Comparison of ENCODE assay signal across 7 mouse cellular contexts in the genomic region with DNA sequence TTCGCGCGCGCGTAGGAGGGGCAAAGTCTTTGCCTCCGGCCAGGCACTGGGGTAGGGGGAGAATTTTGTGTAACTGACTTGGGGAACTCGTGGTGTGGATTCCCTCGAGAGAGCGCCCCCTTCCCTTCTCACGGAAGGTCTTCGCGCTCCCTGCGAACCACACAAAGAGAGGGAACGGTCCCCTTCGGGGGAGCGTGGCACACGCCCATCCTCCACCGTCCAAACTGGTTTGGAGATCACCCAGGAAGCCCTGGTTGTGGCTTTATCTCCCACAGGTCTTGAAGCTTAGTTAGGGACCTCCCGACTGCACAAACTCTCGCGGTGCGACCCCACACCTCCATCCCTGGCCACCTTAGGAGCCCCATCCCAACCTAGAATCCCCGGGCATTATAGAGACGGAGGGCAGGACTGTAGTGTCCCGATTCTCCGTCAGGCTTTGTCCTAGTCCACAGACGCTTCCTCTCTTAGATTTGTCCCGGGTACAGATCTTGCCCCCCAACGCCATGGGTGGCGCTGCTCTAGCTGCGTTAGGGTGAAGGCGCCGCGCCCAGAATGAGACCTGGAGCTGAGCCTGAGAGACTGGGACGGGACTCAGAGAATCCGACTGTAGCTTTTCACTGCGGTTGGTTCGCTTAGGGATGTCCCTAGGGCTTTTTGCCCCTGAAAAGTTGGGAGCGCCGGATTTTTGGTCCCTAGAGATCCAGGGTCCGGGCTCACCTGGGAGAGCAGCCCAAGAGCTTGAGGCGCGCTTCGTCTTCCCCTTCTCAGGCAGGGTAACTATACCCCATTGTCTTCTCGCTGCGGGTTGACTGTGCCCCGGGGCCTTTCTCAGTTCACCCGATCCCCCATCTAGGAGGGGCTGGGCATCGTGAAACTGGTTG. TPM values are rescaled to one million over a fixed set of nuclear protein-coding genes. Genes with fewer than 3 reads are reported as not detected.
DNase-seq lines count a peak whose midpoint lies in the region; ATAC-seq and TF ChIP-seq lines count a peak whose summit lies in the region.

No protein-coding gene starts in this region.

- H3K9ac ChIP-seq in ES-E14 (ENCODE audit: insufficient read depth, low read depth, low read length, poor library complexity, severe bottlenecking), result peak overlapping the region; percentile 58
- peak overlapping the region; percentile 95 for H3K9ac ChIP-seq in forebrain, embryonic 13.5 days
- peak overlapping the region; percentile 94 for H3K9ac ChIP-seq in hindbrain, embryonic 16.5 days (ENCODE audit: low read depth, low read length)
- peak overlapping the region; percentile 99 for H3K9ac ChIP-seq in liver, embryonic 14.5 days (replicated peaks)
- H3K9ac ChIP-seq in neural tube, embryonic 11.5 days (ENCODE audit: low read length), result peak overlapping the region; percentile 98

- peaks cover 2 to 11% of the 10 kb centered on the region in 2 experiments; a peak in 3 of 4 replicates for H3K4me1 ChIP-seq in ES-E14 (ENCODE audit: control insufficient read depth in 2 of 2, insufficient read depth in 2 of 2, low read length in 2 of 2, poor library complexity in 1 of 2)
- peaks cover 22% of the 10 kb centered on the region for H3K4me1 ChIP-seq in forebrain, embryonic 13.5 days
- H3K4me1 ChIP-seq in hindbrain, embryonic 16.5 days (ENCODE audit: control insufficient read depth, insufficient read depth, low read depth, low read length), result peaks cover 10% of the 10 kb centered on the region
- H3K4me1 ChIP-seq in liver, embryonic 14.5 days (replicated peaks; ENCODE audit: control insufficient read depth in 2 of 2, insufficient read depth in 2 of 2, low read length in 1 of 2), result peaks cover 18 to 22% of the 10 kb centered on the region in 2 experiments
- H3K4me1 ChIP-seq in neural tube, embryonic 11.5 days (ENCODE audit: control insufficient read depth, insufficient read depth, low read length), result peaks cover 4% of the 10 kb centered on the region; the same call in 1 of the 2 replicates

- H3K9me3 ChIP-seq in ES-E14 (ENCODE audit: control insufficient read depth, insufficient read depth, low read depth, low read length), result no peaks in the 10 kb centered on the region
- no peaks in the 10 kb centered on the region for H3K9me3 ChIP-seq in forebrain, embryonic 13.5 days (replicated peaks)
- H3K9me3 ChIP-seq in hindbrain, embryonic 16.5 days (ENCODE audit: control insufficient read depth, low read length), result no peaks in the 10 kb centered on the region
- H3K9me3 ChIP-seq in liver, embryonic 14.5 days (ENCODE audit: control insufficient read depth, low read length), result no peaks in the 10 kb centered on the region
- no peaks in the 10 kb centered on the region for H3K9me3 ChIP-seq in neural tube, embryonic 11.5 days (ENCODE audit: control insufficient read depth, low read length)

- peaks cover 6% of the 10 kb centered on the region for H3K27me3 ChIP-seq in forebrain, embryonic 13.5 days
- no peaks in the 10 kb centered on the region for H3K27me3 ChIP-seq in hindbrain, embryonic 16.5 days (replicated peaks; ENCODE audit: control insufficient read depth, insufficient read depth, low read length)
- H3K27me3 ChIP-seq in liver, embryonic 14.5 days (ENCODE audit: control insufficient read depth, insufficient read depth, low read length), result no peaks in the 10 kb centered on the region
- no peaks in the 10 kb centered on the region for H3K27me3 ChIP-seq in neural tube, embryonic 11.5 days (ENCODE audit: control insufficient read depth, insufficient read depth, low read length)

- H3K4me3 ChIP-seq in ES-E14 (ENCODE audit: insufficient read depth in 1 of 2, low read depth in 1 of 2, low read length in 2 of 2, poor library complexity in 1 of 2, severe bottlenecking in 1 of 2), result peak overlapping the region; percentile 68 to 89
- peak overlapping the region; percentile 86 for H3K4me3 ChIP-seq in forebrain, embryonic 13.5 days
- H3K4me3 ChIP-seq in hindbrain, embryonic 16.5 days (ENCODE audit: low read length), result peak overlapping the region; percentile 75
- peak overlapping the region; percentile 71 to 97 for H3K4me3 ChIP-seq in liver, embryonic 14.5 days (ENCODE audit: insufficient read depth in 1 of 2, low read depth in 2 of 2, low read length in 2 of 2)
- H3K4me3 ChIP-seq in neural tube, embryonic 11.5 days (ENCODE audit: low read depth, low read length), result peak overlapping the region; percentile 88

- no peak overlapping the region for H3K27ac ChIP-seq in ES-E14 (ENCODE audit: insufficient read depth, low read depth, low read length, poor library complexity, severe bottlenecking)
- H3K27ac ChIP-seq in forebrain, embryonic 13.5 days, result peak overlapping the region; percentile 97
- peak overlapping the region; percentile 87 for H3K27ac ChIP-seq in hindbrain, embryonic 16.5 days (ENCODE audit: low read depth, low read length)
- H3K27ac ChIP-seq in liver, embryonic 14.5 days, result peak overlapping the region; percentile 87
- peak overlapping the region; percentile 99 for H3K27ac ChIP-seq in neural tube, embryonic 11.5 days (ENCODE audit: low read depth, low read length)

- H3K36me3 ChIP-seq in ES-E14 (ENCODE audit: control insufficient read depth, insufficient read depth, low read length, poor library complexity, severe bottlenecking), result no peaks in the 10 kb centered on the region
- H3K36me3 ChIP-seq in forebrain, embryonic 13.5 days (ENCODE audit: poor library complexity, severe bottlenecking), result peaks cover 29% of the 10 kb centered on the region
- H3K36me3 ChIP-seq in hindbrain, embryonic 16.5 days (ENCODE audit: control insufficient read depth, insufficient read depth, low read length), result peaks cover 7% of the 10 kb centered on the region
- H3K36me3 ChIP-seq in liver, embryonic 14.5 days (replicated peaks; ENCODE audit: control insufficient read depth, insufficient read depth, low read depth), result peaks cover 48% of the 10 kb centered on the region
- H3K36me3 ChIP-seq in neural tube, embryonic 11.5 days (ENCODE audit: control insufficient read depth, insufficient read depth, low read length), result peaks cover 6% of the 10 kb centered on the region

- peak; percentile 51 for ATAC-seq in forebrain, embryonic 13.5 days
- ATAC-seq in hindbrain, embryonic 16.5 days, result peak; percentile 19
- ATAC-seq in liver, embryonic 14.5 days (ENCODE audit: insufficient read depth), result peak; percentile 29
- ATAC-seq in neural tube, embryonic 11.5 days (ENCODE audit: insufficient read depth, low FRiP score, low TSS enrichment), result peak; percentile 20

- H3K4me2 ChIP-seq in forebrain, embryonic 13.5 days, result peak overlapping the region; percentile 80
- H3K4me2 ChIP-seq in hindbrain, embryonic 16.5 days (ENCODE audit: low read length), result peak overlapping the region; percentile 93
- peak overlapping the region; percentile 92 for H3K4me2 ChIP-seq in liver, embryonic 14.5 days (ENCODE audit: low read depth)
- H3K4me2 ChIP-seq in neural tube, embryonic 11.5 days (ENCODE audit: low read depth), result peak overlapping the region; percentile 85

- TF ChIP-seq CTCF in liver, embryonic 14.5 days (IDR thresholded peaks at IDR 0.05; ENCODE audit: low read depth), result peak; percentile 69

- 0 out of 2 replicates have a peak, but pooled peaks have one; percentile 0 for TF ChIP-seq EP300 in liver, embryonic 14.5 days (IDR thresholded peaks at IDR 0.05; ENCODE audit: low read depth)

- peak; percentile 37 for DNase-seq in ES-E14 (ENCODE audit: low read depth, low spot score)
- DNase-seq in adrenal gland, adult 2 months, result peak; percentile 40
- DNase-seq in liver, embryonic 14.5 days (ENCODE audit: low read depth in 3 of 3, low spot score in 3 of 3), result peak in 1 of 3 experiments; percentile 63
- peak; percentile 78 for DNase-seq in neural tube, embryonic 11.5 days (ENCODE audit: low spot score)
- DNase-seq in thymus, postnatal 25 days, result peak; percentile 79

- in situ Hi-C loops in ES-E14 (cut with MboI; ENCODE audit: low sequenced_read_pairs in 2 of 2, unreplicated experiment in 2 of 2), result loop anchor here (10.0 to 25.0 kb wide), 2 partner anchors 333 to 345 kb away; partner anchors contain the start of genes Qrsl1 (in 1 of the 2) and Rtn4ip1 (in 1 of the 2)

- WGBS in forebrain, embryonic 13.5 days, result under 1% methylated on average over 48 of the region's 49 CpGs
- under 1% methylated on average over 47 of the region's 49 CpGs for WGBS in hindbrain, embryonic 16.5 days
- under 1% methylated on average over 49 of the region's 49 CpGs for WGBS in liver, embryonic 14.5 days (ENCODE audit: insufficient replicate concordance)
- WGBS in neural tube, embryonic 11.5 days, result under 1% methylated on average over 49 of the region's 49 CpGs

RNA-seq across cellular contexts. Expression of gene Cd24a, which starts 1.5 kb away (rescaled TPM):
- total RNA-seq in ES-E14 (2012; rRNA removed), result 30.9 and 84.4 TPM in 2 replicates
- total RNA-seq in adrenal gland, adult 2 months (2021), result 10 to 100 TPM; 24.6 to 44.7 TPM
- 12.3 and 16.5 TPM in 2 replicates for polyA plus RNA-seq in adrenal gland, adult 2 months (2012; rRNA removed)
- polyA plus RNA-seq in forebrain, embryonic 13.5 days (2015; fragmentation: Nextera tagmentation; extraction: Ambion mirVana), result 700 and 710 TPM in 2 replicates
- polyA plus RNA-seq in hindbrain, embryonic 16.5 days (2015; fragmentation: Nextera tagmentation; extraction: Ambion mirVana), result 546 and 598 TPM in 2 replicates
- 977 and 1,014 TPM in 2 replicates for polyA plus RNA-seq in liver, embryonic 14.5 days (2012; rRNA removed)
- 1,175 and 1,210 TPM in 2 replicates for polyA plus RNA-seq in liver, embryonic 14.5 days (2014; fragmentation: Nextera tagmentation; extraction: Ambion mirVana)
- polyA plus RNA-seq in neural tube, embryonic 11.5 days (2014; fragmentation: Nextera tagmentation; extraction: Ambion mirVana), result 698 and 708 TPM in 2 replicates

RNA-seq across cellular contexts. Expression of gene 1700021F05Rik, which starts 38.8 kb away (rescaled TPM):
- 30.0 and 32.9 TPM in 2 replicates for total RNA-seq in ES-E14 (2012; rRNA removed)
- 10 to 100 TPM; 67.6 to 81.4 TPM for total RNA-seq in adrenal gland, adult 2 months (2021)
- 8.0 and 9.2 TPM in 2 replicates for polyA plus RNA-seq in adrenal gland, adult 2 months (2012; rRNA removed)
- polyA plus RNA-seq in forebrain, embryonic 13.5 days (2015; fragmentation: Nextera tagmentation; extraction: Ambion mirVana), result 63.0 and 65.2 TPM in 2 replicates
- 64.8 and 74.9 TPM in 2 replicates for polyA plus RNA-seq in hindbrain, embryonic 16.5 days (2015; fragmentation: Nextera tagmentation; extraction: Ambion mirVana)
- 5.2 and 11.6 TPM in 2 replicates for polyA plus RNA-seq in liver, embryonic 14.5 days (2012; rRNA removed)
- 30.7 TPM in 2 replicates for polyA plus RNA-seq in liver, embryonic 14.5 days (2014; fragmentation: Nextera tagmentation; extraction: Ambion mirVana)
- polyA plus RNA-seq in neural tube, embryonic 11.5 days (2014; fragmentation: Nextera tagmentation; extraction: Ambion mirVana), result 59.8 and 63.0 TPM in 2 replicates

RNA-seq across cellular contexts. Expression of gene Gm9803, which starts 55.7 kb away (rescaled TPM):
- 13.3 and 20.6 TPM in 2 replicates for total RNA-seq in ES-E14 (2012; rRNA removed)
- total RNA-seq in adrenal gland, adult 2 months (2021), result 10 to 100 TPM; 26.8 to 27.4 TPM
- 130 and 175 TPM in 2 replicates for polyA plus RNA-seq in adrenal gland, adult 2 months (2012; rRNA removed)
- 19.4 and 23.4 TPM in 2 replicates for polyA plus RNA-seq in forebrain, embryonic 13.5 days (2015; fragmentation: Nextera tagmentation; extraction: Ambion mirVana)
- polyA plus RNA-seq in hindbrain, embryonic 16.5 days (2015; fragmentation: Nextera tagmentation; extraction: Ambion mirVana), result 15.2 and 49.0 TPM in 2 replicates
- polyA plus RNA-seq in liver, embryonic 14.5 days (2012; rRNA removed), result 12.3 and 14.7 TPM in 2 replicates
- 8.5 and 10.0 TPM in 2 replicates for polyA plus RNA-seq in liver, embryonic 14.5 days (2014; fragmentation: Nextera tagmentation; extraction: Ambion mirVana)
- 12.9 and 13.7 TPM in 2 replicates for polyA plus RNA-seq in neural tube, embryonic 11.5 days (2014; fragmentation: Nextera tagmentation; extraction: Ambion mirVana)

Comparison
In these comparisons a context has a peak if more than half of its experiments do, and no peak if none do; other contexts are left out.
1. RNA of gene Cd24a, which starts 1.5 kb away (polyA plus RNA-seq): 977 to 1,210 TPM in liver, embryonic 14.5 days, 700 to 710 TPM in forebrain, embryonic 13.5 days, 698 to 708 TPM in neural tube, embryonic 11.5 days and 546 to 598 TPM in hindbrain, embryonic 16.5 days; 12.3 to 16.5 TPM in adrenal gland, adult 2 months; every median in the first group is over 10 times any median in the second.
2. Peak in every context shown above with its lines, with median percentiles within 50 percentile points of each other: H3K4me3 ChIP-seq, H3K9ac ChIP-seq, ATAC-seq and H3K4me2 ChIP-seq.